Mouse (Mus musculus) liver, postnatal 0 days (tissue): Measurements from ENCODE around the gene Dmtf1.

Experiments
- CTCF ChIP-seq: sonication (generic); IDR thresholded peaks from 2 replicates; pipeline ENCODE4 v1.5.1; 2016; ENCODE audit warnings: antibody characterized with exemption, low read depth
- EP300 ChIP-seq: IDR thresholded peaks from 2 replicates; pipeline ENCODE4 v1.6.1; 2016; ENCODE audit warnings: antibody characterized with exemption, low read depth, mild to moderate bottlenecking

DNA sequence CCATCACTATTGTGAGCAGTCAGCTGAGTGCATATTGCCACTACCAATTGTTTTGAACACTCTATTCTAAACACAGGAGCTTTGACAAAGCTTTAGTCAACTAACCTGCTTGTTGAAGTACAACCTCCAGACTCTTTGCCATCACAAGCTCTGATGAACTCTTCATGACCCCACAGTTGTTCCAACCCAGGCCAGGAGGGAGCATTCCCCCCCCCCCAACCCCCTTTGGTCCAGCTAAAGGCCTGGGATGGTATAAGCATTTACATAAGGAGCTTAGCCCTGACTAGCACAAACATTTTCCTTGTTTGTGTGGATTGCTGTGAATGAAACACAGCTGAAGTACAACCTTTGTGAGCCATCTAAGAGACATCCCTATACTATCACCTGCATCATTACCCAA is 4.8 kb downstream of the Dmtf1 start:
- TF ChIP-seq CTCF (no peak), EP300 (no peak)
